Mouse (Mus musculus): ENCODE measurements around the gene Trim69.

DNA sequence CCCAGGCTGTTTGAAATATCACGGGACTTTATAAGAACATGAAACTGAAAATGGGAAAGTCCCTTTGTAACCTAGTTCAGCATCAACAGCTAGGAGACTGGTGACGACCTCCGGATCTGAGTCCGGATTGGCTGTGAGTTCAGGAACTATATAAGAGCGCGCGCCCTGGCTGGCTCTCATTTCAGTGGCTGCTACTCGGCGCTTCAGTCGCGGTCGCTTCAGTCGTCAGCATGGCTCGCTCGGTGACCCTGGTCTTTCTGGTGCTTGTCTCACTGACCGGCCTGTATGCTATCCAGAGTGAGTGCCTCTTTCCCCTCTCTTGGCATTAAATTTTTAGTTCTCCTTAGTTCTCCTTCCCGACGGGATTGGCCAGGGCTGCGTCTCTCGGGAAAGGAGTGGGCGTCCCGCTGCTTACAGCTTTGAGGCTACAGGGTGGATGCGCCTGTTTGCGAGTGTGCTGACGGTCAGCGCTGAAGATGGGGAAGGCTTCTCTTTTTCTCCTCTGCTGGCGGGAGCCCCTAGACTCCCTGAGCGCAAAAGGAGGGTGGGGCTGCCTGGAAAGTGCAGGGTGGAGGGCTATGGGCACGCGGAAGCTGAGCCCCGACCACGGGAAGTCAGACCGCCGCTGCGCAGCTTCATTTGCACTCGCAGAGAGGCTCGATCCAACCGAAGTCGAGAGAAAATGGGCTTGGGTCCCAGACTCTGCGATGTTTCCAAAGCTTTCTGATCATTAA is 12.8 kb upstream of the Trim69 start, which contains the start of gene B2m:
- TF ChIP-seq CTCF (IDR thresholded peaks at IDR 0.05; ENCODE audit: control insufficient read depth, insufficient read depth, insufficient read length) (no peak), MYOD1 (IDR thresholded peaks at IDR 0.05; ENCODE audit: control insufficient read depth, insufficient read length, low read depth) (no peak), FOSL1 (IDR thresholded peaks at IDR 0.05; ENCODE audit: insufficient read depth, low read length, poor library complexity, severe bottlenecking) (no peak), CEBPB (IDR thresholded peaks at IDR 0.05; ENCODE audit: low read depth) (no peak), MAX (IDR thresholded peaks at IDR 0.05) (no peak), MYOG (IDR thresholded peaks at IDR 0.05; ENCODE audit: control insufficient read depth, extremely low read depth, insufficient read length) (no peak)
